Mouse (Mus musculus) inflammation-experienced regulatory T-cells (primary cell): Measurements from ENCODE around the gene Zglp1. TPM values are rescaled to one million over a fixed set of nuclear protein-coding genes. Genes with fewer than 3 reads are reported as not detected.

Experiments
- polyA plus RNA-seq, 2 experiments: library from polyadenylated mRNA; unstranded; fragments of 100-300 nt; shearing (Covaris generic); gene quantifications; one replicate each; pipeline ENCODE4 v1.2.1; 2017

Gene Zglp1
- polyA plus RNA-seq: 1 to 10 TPM in 1 of 2 experiments, not detected in 1; 4.0 TPM

DNA sequence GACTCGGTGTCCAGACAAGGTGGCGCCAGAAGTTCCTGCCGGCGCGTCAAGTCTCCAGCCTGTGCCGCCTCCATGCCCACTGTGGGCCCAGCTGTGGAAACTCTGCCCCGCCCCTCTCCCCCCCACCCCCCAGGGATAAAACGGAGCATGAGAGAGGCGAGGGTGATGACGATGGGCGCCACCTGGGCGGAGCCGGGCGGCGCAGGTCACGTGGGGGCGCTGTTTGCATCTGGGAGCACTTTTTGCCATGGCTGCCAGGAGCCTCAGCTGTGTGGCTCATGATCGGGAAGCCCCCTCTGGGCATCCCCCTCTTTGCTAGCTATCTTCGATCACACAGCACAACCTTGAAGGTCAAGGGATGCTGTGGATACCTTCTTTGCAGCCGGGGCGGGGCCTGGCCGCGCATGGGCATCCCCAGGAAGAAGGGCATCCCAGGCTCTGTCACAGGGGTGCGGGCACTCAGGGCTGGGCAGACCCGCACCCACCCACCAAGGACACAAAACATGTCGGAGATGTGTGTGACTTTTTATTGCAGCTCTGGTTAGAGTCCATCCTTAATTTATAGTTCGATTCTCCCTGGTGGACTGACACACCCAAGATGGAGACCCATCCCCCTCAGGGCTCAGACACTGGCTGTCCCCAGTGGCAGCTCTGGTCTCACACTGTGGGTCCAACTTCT lies at the start of gene Zglp1:
TSS of gene Zglp1 (minus strand) at position 88 of the 679 bp plus-strand sequence.

DNA sequence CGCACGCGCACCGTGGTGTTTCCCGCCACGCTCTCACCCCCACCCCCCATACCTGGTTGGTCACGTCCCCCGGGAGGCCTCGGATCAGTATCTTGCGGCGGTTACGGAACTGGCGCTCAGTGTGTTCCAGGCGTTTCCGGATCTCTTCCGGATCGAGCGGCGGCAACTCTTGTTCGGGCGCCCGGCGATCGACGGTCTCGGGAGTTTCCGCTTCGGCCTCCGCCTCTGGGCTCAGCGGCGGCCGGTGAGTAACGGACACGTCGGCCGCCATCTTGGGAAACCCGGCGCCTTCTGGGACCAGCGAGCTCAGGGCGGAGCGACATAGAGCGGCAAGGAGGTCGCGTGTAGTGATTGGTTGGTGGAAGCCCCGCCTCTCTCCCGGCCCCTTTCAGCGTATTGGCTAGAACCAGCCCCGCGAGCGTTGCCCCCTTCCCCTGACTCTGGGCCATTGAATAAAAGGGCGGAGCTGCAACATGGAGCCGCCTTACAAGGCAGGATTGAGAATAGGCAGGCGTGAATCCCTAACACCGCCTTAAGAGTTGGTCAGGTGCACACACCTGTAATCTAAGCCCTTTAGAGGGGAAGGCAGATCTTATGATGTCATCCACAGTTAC lies 24.9 kb upstream of the Zglp1 start, which contains the start of the genes Gm38431 and Raver1:
TSS of gene Gm38431 (minus strand) at position 291 of the 614 bp plus-strand sequence.
TSS of gene Raver1 (minus strand) at position 302 of the 614 bp plus-strand sequence.

DNA sequence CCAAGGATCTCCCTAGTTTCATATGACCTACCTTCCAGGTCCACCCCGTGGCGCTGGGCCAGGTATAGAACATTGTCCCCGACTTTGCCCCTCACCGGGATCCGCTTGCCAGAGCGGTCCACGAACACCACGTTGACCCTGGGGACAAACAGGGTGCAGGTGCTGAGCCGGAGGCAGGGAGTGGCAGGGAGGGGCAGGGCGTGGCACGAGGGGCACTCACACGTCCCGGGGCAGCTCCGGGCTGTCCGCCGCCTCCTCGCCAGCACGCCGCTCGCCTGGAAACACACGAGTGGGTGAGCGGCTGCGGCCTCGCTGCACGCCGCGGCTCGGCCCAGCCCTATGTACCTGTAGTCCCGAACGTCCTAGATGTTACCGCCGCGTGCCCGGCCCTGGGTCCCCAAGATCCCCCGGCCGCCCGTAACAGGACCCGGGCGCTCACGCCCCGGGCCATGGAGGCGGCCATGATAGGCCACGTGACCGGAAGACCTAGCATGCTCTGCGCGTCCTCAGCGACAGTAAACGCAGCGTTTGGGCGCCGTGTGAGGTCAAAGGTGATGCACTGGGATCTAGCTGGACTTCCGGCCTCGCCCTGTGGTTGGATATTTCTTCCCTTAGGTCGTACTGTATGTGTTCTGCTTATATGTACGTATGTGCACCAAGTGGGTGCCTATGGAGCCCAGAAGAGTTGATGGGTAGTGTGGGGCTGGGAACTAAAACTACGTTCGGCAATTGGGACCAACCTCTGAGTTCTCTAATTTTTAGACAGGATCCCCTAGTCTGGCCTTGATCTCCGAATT lies 6.3 kb upstream of the Zglp1 start, which contains the start of the genes Gm49373 and Fdx1l:
TSS of gene Gm49373 (minus strand) at position 53 of the 797 bp plus-strand sequence.
TSS of gene Fdx1l (minus strand) at position 571 of the 797 bp plus-strand sequence.

DNA sequence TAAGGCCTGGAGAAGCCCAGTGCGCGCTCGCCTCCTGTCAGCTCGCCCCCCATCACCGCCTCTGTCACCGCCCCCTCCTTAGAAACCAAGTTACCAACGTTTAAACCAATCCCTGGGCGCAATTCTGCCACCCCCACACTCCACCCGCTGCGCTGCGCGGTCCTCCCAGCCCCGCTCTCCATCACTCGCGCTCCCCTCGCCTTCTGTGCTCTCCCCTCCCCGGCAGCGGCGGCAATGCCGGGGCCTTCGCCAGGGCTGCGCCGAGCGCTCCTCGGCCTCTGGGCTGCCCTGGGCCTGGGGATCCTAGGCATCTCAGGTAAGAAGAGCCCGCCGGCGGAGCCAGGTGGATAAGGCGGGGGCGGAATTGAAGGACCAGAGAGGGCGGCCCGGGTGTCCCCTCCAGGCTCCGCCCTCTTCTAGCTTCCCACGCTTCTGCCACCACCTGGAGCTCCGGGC lies 35.0 kb downstream of the Zglp1 start, which contains the start of gene Icam5:
TSS of gene Icam5 (plus strand) at position 178 of the 456 bp plus-strand sequence.

DNA sequence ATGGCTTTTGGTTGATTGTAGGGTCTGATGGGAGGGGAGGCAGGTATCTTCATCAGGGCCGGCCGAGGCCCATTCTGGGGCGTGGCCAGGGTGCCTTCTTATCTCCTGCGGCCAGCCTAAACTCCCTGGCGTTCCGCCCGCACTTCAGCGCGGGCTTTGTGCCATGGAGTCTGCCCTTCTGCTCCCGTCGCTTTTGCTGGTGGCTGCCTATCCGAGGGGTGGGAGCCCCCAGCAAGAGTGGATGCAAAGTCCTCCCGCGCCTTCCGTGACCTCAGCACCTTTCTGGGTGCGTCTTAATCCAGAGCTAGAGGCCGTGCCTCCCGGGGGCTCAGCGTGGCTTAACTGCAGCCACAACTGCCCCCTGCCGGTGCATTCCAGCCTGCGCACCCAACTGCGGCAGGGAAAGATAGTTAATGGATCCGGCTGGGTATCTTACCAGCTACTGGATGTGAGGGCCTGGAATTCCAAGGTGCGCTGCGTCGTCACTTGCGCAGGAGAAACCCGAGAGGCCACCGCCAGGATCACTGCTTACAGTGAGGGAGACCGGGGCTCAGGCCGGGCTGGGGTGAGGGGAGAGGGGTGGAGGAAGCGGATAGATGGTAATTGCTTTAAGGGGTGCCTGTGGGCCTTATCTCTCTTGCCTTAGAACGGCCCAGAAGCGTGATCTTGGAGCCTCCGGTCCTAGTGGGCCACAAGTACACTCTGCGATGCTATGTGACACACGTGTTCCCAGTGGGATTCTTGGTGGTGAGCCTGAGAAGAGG lies 37.4 kb downstream of the Zglp1 start, which contains the start of gene Icam4:
TSS of gene Icam4 (plus strand) at position 83 of the 764 bp plus-strand sequence.

DNA sequence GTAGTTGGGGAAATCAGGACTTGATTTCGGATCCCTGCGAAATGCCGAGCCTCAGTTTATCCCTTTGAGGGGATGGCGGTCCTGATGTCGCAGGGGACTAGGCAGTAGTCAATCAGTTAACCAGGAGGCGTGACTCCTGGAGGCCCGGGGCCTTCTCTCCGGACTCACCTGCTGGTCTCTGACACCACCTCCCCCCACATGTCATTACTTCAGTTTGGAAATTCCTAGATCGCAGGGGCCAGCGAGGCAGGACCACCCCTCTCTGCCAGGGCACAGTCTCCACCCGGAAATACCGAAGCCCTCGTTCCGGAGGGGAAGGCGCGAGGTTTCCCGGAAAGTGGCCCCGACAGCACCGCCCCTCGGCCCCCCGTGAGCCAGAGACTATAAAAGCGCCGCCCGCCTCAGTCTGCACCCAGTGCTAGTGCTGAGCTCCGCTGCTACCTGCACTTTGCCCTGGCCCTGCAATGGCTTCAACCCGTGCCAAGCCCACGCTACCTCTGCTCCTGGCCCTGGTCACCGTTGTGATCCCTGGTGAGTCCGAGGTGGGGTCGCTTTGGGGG lies 51.2 kb downstream of the Zglp1 start, which contains the start of gene Icam1:
TSS of gene Icam1 (plus strand) at position 415 of the 560 bp plus-strand sequence.

Other genes starting within 250 kb of the Zglp1 start
- gene Rdh8, start 248.6 kb downstream of the Zglp1 start, polyA plus RNA-seq: not detected
- 10 to 100 TPM; 59.5 to 60.2 TPM for gene A230050P20Rik, start 198.5 kb downstream of the Zglp1 start, polyA plus RNA-seq
- 1 to 10 TPM; 3.0 to 4.6 TPM for gene Angptl6, start 187.4 kb downstream of the Zglp1 start, polyA plus RNA-seq
- 100 to 1,000 TPM in 1 of 2 experiments, 10 to 100 TPM in 1; 74.5 to 114 TPM for gene Ppan, start 178.9 kb downstream of the Zglp1 start, polyA plus RNA-seq
- 100 to 1,000 TPM; 259 to 292 TPM for gene Eif3g, start 168.5 kb downstream of the Zglp1 start, polyA plus RNA-seq
- 10 to 100 TPM; 52.4 to 87.1 TPM for gene Dnmt1, start 107.2 kb downstream of the Zglp1 start, polyA plus RNA-seq
- gene S1pr2, start 90.3 kb downstream of the Zglp1 start, polyA plus RNA-seq: 10 to 100 TPM; 18.9 to 25.7 TPM
- 100 to 1,000 TPM; 101 to 109 TPM for gene Mrpl4, start 64.4 kb downstream of the Zglp1 start, polyA plus RNA-seq
- 100 to 1,000 TPM in 1 of 2 experiments, 10 to 100 TPM in 1; 73.2 to 112 TPM for gene Icam1, start 51.1 kb downstream of the Zglp1 start, polyA plus RNA-seq
- gene Icam4, start 37.7 kb downstream of the Zglp1 start, polyA plus RNA-seq: 1 to 10 TPM in 1 of 2 experiments, under 1 TPM in 1; 0.45 to 2.7 TPM
- 1 to 10 TPM; 1.3 to 2.4 TPM for gene Icam5, start 35.0 kb downstream of the Zglp1 start, polyA plus RNA-seq
- gene Gm49373, start 6.0 kb upstream of the Zglp1 start, polyA plus RNA-seq: under 1 TPM in 1 of 2 experiments, not detected in 1; 0.84 TPM
- gene Fdx1l, start 6.5 kb upstream of the Zglp1 start, polyA plus RNA-seq: 10 to 100 TPM; 41.3 to 42.4 TPM
- 1 to 10 TPM; 1.0 to 2.4 TPM for gene Gm38431, start 24.9 kb upstream of the Zglp1 start, polyA plus RNA-seq
- gene Raver1, start 24.9 kb upstream of the Zglp1 start, polyA plus RNA-seq: 10 to 100 TPM; 62.9 to 67.1 TPM
- 10 to 100 TPM; 61.1 to 70.2 TPM for gene Tyk2, start 64.2 kb upstream of the Zglp1 start, polyA plus RNA-seq
- gene Cdc37, start 82.9 kb upstream of the Zglp1 start, polyA plus RNA-seq: 100 to 1,000 TPM; 284 to 382 TPM
- gene Pde4a, start 98.6 kb upstream of the Zglp1 start, polyA plus RNA-seq: 1 to 10 TPM; 1.1 to 3.1 TPM
- 10 to 100 TPM; 56.5 to 63.4 TPM for gene Keap1, start 172.3 kb upstream of the Zglp1 start, polyA plus RNA-seq
- gene S1pr5, start 181.3 kb upstream of the Zglp1 start, polyA plus RNA-seq: 1 to 10 TPM in 1 of 2 experiments, under 1 TPM in 1; 0.14 to 2.2 TPM
- gene Atg4d, start 198.2 kb upstream of the Zglp1 start, polyA plus RNA-seq: 10 to 100 TPM; 57.7 to 70.7 TPM
- gene Kri1, start 220.9 kb upstream of the Zglp1 start, polyA plus RNA-seq: 10 to 100 TPM; 26.5 to 29.8 TPM
- 100 to 1,000 TPM in 1 of 2 experiments, 10 to 100 TPM in 1; 93.1 to 135 TPM for gene Cdkn2d, start 224.3 kb upstream of the Zglp1 start, polyA plus RNA-seq
- gene Ap1m2, start 245.2 kb upstream of the Zglp1 start, polyA plus RNA-seq: 1 to 10 TPM; 2.3 to 3.0 TPM